Mouse (Mus musculus) megakaryocyte, embryonic 14.5 days (primary cell): ENCODE data around the gene Lrrk2.

Experiments used
- FLI1 ChIP-seq: IDR thresholded peaks from 2 replicates; pipeline ENCODE4 v1.6.1; 2012; ENCODE audit warnings: low read length, inconsistent platforms, mixed read lengths
- GATA1 ChIP-seq: IDR thresholded peaks from 3 replicates; pipeline ENCODE4 v1.6.1; 2012; ENCODE audit warnings: mixed read lengths, low read length, inconsistent platforms, borderline replicate concordance

- TF ChIP-seq FLI1: no peak
- TF ChIP-seq GATA1: no peak
These were observed 22.7 kb upstream of the Lrrk2 start for GRCm38 (mm10) chr15:91650270-91650669.
